Mouse (Mus musculus) bone marrow, adult 2 months (tissue): Measurements from ENCODE around the gene Calr4. TPM values are rescaled to one million over a fixed set of nuclear protein-coding genes. Genes with fewer than 3 reads are reported as not detected.

Source experiments
- H3K27ac ChIP-seq: fragments of 200-500 bp; 2 replicates; pipeline ENCODE4 v1.5.1; 2012; ENCODE audit warnings: low read depth, mild to moderate bottlenecking, control low read depth, inconsistent platforms, low read length; ENCODE audit not compliant: control insufficient read depth, poor library complexity, insufficient read depth
- H3K4me1 ChIP-seq: fragments of 200-500 bp; 2 replicates; pipeline ENCODE4 v1.6.1; 2011; ENCODE audit warnings: low read length; ENCODE audit not compliant: control insufficient read depth, insufficient read depth
- H3K4me3 ChIP-seq: fragments of 200-500 bp; replicated peaks from 2 replicates; pipeline ENCODE3; 2011; ENCODE audit warnings: mild to moderate bottlenecking, low read depth, low read length, control low read depth; ENCODE audit not compliant: control insufficient read depth
- CTCF ChIP-seq: fragments of 200-500 bp; IDR thresholded peaks from 2 replicates; pipeline ENCODE4 v1.5.1; 2011; ENCODE audit warnings: low read length, control low read depth; ENCODE audit not compliant: control insufficient read depth, insufficient read depth
- POLR2A ChIP-seq: fragments of 200-500 bp; IDR thresholded peaks from 2 replicates; pipeline ENCODE4 v1.6.1; 2011; ENCODE audit warnings: low read depth, mild to moderate bottlenecking, control low read depth, low read length, borderline replicate concordance; ENCODE audit not compliant: control insufficient read depth
- WGBS: fragments of 180-500 bp; shearing (Covaris S2); methylation state at CpG from one replicate; pipeline ENCODE4 v1.1.7; 2018; 5-methylcytosine and 5-hydroxymethylcytosine counted together
- polyA plus RNA-seq: library from polyadenylated mRNA; stranded (reverse); fragments of >200 nt; gene quantifications from 2 replicates; pipeline ENCODE4 v1.2.4, GENCODE M21; 2011; ENCODE audit warnings: low replicate concordance; ENCODE audit not compliant: missing spikeins, insufficient read depth, insufficient read length

Gene Calr4
- polyA plus RNA-seq, 1 experiment, result 3.1 TPM

DNA sequence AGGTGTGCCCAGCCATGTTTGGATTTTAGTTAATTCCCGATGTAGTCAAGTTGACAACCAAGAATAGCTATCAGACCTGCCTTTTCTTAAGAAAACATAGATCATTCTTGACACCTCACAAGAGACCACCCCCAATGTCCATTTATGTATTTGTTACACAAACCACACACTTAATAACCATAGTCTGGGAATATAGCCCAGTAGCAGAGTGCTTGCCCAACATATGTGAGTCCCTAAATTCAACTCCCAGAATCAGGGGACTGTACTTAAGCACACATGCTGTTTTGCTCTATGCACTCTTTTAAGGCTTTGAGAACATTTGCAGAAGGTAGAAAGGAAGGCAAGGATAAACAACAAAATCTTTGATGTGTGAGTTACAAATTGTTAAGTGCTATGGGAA, 30.4 kb upstream of the Calr4 start:
- 84% methylated on average over 1 of the region's 1 CpGs for WGBS
- no peak overlapping the region for H3K27ac ChIP-seq
- H3K4me3 ChIP-seq, result no peak overlapping the region
- TF ChIP-seq CTCF, result no peak
- no peak for TF ChIP-seq POLR2A
- H3K4me1 ChIP-seq, result peaks cover 4% of the 10 kb centered on the region

DNA sequence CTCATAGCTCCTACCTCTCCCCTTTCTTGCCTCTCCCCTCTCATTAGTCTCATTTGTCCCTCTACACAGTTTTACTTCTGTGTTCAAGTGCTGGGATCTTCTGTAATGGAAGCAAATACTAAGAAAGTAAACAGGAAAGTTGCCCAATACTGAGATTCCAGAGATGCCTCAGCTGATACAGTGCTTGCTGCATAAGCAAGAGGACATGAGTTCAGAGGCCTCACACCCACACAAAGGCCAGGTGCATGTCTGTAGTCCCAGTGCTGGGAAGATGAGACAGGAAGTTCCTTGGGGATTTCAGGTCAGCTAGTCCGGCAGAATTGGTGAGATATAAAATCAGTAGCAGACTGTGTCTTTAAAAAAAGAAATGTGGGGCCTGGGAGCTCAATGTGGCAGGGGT, 29.9 kb upstream of the Calr4 start:
- Histone ChIP-seq H3K27ac (no peak overlapping the region), H3K4me3 (no peak overlapping the region), H3K4me1 (peaks cover 4% of the 10 kb centered on the region)
- WGBS, result 48% methylated on average over 1 of the region's 1 CpGs
- no peak for TF ChIP-seq CTCF
- TF ChIP-seq POLR2A, result no peak

DNA sequence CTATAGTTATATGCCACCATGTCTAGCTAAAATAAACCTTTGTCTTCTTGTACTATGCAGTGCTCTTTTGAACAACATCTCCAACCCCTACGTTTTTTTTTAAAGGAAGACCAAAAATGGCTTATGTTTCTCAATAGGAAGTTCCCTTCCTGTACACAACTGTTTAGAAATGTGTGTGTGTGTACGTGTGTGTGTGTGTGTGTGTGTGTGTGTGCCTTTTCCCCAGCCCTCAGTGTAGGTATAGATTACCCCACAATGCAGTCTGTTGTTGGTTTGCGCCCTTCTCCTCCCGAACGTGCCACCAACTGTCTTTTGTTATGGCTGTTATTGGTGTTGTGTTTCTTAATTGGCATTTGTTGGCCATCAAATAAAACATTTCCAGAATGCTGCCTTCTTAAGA, 26.8 kb upstream of the Calr4 start:
- 30% methylated on average over 5 of the region's 5 CpGs for WGBS
- H3K27ac ChIP-seq, result peak overlapping the region; percentile 34; the same call in 1 of the 2 replicates
- no peak overlapping the region for H3K4me3 ChIP-seq
- H3K4me1 ChIP-seq, result peaks cover 7% of the 10 kb centered on the region
- no peak for TF ChIP-seq POLR2A

DNA sequence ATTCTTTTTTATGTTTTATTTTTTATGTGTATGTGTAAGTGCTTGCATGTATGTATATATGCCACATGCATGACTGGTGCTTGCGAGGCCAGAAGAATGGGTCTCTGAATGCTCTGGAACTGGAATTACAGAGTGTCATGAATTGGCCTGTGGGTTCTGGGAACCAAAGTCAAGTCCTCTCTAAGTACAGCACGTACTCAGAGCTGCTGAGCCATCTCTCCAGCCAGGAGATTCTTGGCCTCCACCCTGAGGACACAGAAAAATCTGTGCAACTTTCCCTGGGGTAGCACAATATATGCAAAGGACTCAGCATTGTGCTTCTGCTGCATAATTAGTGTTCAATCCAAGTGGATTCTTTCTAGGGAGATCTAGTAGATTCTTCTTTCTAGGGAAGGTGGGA, 24.0 kb upstream of the Calr4 start:
- Histone ChIP-seq H3K27ac (no peak overlapping the region), H3K4me3 (no peak overlapping the region), H3K4me1 (peaks cover 6% of the 10 kb centered on the region)
- 79% methylated on average over 2 of the region's 2 CpGs for WGBS
- no peak for TF ChIP-seq CTCF
- no peak for TF ChIP-seq POLR2A

DNA sequence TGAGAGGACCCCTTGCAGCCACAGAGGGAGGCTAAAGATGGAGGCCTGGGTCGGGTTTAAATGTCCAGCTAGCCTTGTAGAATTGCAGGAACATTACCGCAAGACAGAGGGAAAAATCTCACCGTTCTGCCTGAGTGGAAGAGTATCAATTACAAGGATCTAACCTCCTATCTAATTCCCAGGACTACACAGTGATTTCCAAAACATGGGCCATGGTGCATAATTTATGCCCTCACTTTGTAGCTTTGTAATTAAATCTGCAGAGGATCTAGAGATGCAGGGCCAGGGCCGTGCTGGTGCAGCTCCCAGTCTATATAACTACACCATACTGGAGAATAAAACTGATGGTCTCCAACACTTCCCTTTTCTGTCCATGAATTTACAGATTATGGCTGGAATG, 23.4 kb upstream of the Calr4 start:
- Histone ChIP-seq H3K4me3 (no peak overlapping the region), H3K27ac (no peak overlapping the region), H3K4me1 (peaks cover 6% of the 10 kb centered on the region)
- TF ChIP-seq CTCF (no peak), POLR2A (no peak)
- 82% methylated on average over 4 of the region's 4 CpGs for WGBS

DNA sequence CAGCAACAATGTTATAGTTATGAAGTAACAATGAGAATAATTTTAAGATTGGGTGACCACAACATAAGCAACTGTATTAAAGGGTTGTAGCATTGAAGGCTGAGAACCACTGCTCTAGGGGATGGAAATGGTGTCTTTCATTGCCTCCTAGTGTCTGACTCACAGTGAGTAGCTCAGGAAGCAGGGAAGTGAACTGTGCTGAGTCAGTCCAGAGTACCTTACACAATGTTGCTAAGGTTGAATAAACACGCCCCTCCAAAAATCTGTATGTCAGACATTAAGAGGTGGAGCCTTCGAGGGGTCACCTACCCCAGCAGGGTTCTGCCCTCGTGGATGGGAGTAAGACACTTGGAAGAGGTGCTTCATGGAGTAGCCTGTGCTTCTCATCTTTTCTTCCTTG, 20.3 kb upstream of the Calr4 start:
- WGBS, result 34% methylated on average over 3 of the region's 3 CpGs
- TF ChIP-seq CTCF (no peak), POLR2A (no peak)

DNA sequence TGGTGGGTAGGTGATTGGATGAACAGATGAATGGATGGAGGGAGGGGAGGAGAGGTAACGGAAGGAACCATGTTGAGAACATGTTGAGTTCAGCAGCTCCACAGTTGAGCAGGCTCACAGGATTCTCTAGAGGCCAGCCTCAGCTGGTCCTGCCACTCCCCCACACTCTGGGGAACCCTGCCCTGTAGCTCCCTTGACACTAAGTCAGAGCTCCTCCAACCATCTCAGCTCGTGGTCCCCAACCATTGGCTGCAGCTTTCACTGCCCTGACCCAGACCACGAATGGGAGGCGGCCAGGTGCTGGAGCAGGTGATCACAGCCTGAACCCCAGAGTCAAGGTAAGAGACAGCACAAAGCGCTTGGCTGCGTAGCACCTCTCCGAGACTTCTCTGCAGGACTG, 16.3 kb upstream of the Calr4 start:
- Histone ChIP-seq H3K27ac (no peak overlapping the region), H3K4me1 (no peaks in the 10 kb centered on the region; the same call in 1 of the 2 replicates), H3K4me3 (no peak overlapping the region)
- WGBS, result 79% methylated on average over 7 of the region's 7 CpGs
- TF ChIP-seq POLR2A (no peak), CTCF (no peak)

More for the DNA sequence above, 20.3 kb upstream of the Calr4 start:
- no peak overlapping the region for H3K4me3 ChIP-seq
- H3K27ac ChIP-seq, result peak overlapping the region; percentile 48; the same call in 1 of the 2 replicates
- peaks cover 3% of the 10 kb centered on the region for H3K4me1 ChIP-seq

DNA sequence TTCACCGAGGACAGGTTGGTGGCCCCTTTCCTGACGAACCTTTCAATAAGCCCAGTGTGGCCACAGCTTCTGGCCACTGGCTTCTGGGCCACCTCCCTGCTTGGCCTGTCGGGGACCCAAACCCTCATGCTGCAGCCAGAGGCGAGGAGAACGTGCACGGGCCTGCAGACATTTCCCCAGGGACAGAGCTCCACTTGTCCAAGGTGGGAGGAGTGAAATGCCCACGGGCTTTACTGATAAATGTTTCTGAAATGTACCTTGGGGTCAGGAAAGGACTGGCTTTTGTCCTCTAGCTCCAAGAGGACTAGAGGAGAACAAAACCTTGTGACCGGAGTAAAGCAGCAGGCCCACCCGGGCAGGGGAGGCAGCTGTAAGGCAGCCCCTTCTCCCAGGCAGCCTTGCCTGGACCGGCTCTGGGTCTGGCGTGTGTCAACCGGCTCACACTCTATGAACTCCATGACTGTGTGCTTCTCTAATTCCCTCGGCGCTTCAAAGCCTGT, 13.8 kb upstream of the Calr4 start:
- Histone ChIP-seq H3K27ac (no peak overlapping the region), H3K4me3 (no peak overlapping the region), H3K4me1 (no peaks in the 10 kb centered on the region)
- 87% methylated on average over 14 of the region's 14 CpGs for WGBS
- TF ChIP-seq POLR2A (no peak), CTCF (no peak)

DNA sequence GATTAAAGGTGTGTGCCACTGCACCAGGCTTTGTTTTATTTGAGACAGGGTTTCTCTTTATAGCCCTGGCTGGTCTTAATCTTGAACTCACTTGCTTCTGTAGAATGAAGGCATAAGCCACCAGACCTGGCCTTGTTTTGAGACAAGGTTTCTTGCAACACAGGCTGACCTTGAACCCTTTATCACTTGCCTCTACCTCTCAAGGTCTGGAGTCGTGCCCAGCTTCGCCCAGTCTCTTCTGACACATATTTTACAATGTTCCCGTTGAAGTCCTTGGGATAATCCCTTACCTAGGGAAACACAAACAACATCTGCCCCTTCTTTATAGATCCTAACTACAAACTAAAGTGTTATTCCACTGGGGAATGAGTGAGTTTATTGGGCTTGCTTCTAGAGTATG, 12.3 kb upstream of the Calr4 start:
- no peaks in the 10 kb centered on the region for H3K4me1 ChIP-seq
- H3K4me3 ChIP-seq, result no peak overlapping the region
- 72% methylated on average over 3 of the region's 3 CpGs for WGBS
- H3K27ac ChIP-seq, result no peak overlapping the region
- TF ChIP-seq CTCF (no peak), POLR2A (no peak)
